Mouse (Mus musculus): Measurements from ENCODE around the gene Sdk1.

The Sdk1 gene

DNA sequence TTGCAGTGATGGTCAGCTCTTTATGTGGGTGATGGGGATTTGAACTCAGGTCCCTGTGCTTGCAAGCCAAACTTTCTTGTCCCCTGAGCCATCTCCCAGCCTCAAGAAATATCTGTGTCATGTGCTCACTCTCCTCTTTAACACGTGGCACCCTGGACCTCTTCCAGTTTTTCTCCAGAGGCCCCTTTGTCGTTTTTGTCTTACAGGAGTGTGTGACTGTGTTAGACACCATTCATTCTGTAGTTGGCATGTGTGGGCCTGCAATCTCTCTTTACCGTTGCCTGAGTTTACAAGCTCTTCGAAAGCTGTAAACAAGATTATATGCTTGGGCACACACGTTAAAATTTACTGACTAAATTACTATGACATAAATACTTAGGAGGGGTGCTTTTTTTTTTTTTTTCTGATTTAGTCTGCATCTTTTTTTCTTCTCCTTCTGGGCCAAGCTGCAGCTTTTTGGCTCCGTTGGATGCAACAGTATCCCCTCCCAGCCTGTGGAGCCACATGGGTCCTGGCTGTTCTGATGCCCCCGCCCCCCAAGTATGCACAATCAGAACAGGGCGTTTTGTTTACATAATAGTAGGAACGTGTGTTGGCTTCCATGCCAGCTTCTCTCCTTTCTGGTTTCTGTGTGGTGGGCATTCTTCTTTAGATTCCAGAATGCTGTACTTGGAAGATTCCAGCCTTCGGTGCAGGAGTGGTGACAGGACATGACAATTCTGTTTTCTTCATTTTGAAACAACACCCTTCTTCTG lies 527.6 kb downstream of the Sdk1 start:
- DNase-seq (ENCODE audit: low read depth, low spot score), result no peak

DNA sequence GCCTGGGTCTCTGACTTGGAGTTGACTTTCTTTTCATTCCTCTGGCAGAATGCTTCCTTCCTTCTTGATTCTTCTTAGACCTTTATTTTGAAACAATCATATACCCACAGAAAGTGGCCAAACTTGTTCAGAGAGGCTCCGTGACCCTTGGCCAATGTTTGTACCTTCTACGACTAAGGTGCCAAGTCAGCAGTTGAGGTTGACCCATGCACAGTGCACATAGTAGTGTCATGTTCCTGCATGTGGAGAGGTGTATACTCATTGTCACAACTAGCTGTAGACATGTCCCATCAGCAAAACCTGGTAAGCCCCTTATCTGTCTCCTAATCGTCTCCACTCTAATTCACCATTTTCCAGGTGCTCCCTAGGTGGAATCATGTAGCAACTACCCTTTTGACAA lies 530.2 kb downstream of the Sdk1 start:
- DNase-seq (ENCODE audit: low read depth, low spot score), result no peak

DNA sequence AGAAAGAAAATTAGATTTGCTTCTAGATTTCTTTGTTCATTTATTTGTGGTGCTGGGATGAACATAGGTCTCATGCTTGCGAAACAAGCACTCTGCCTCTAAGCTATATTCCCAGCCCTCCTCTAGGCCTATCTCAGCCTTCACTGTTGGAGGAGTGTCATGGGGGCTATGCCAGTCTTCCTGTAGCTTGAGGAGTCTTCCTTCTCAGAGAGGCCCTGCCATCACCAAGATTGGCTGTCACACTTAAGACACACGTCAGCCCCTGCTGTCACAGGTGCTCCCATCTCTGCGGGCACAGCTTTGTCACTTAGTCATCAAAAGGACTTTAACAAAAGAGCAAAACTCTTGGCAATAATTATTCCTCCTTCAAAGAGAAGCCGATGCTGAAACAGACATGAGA lies 536.9 kb downstream of the Sdk1 start:
- no peak for DNase-seq (ENCODE audit: low read depth, low spot score)

DNA sequence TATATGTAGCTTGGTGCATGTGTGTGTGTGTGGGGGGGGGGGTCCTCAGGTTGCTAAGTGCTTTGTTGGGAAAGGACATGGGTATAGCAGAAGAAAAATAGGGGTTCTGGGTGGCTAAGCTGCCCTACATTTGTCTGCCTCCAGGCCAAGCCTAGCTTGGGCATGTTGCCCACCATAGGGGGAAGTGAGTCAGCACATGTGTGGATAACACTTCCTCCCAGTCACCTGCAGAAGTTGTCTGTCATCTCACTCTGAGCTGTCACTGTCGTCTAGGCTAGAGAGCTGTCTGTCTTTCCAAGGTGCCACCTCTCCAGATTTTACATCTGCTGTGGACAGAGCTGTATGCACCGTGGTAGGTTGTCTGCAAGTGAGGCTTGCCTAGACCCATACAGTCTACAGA lies 539.9 kb downstream of the Sdk1 start:
- DNase-seq (ENCODE audit: low read depth, low spot score), result no peak

DNA sequence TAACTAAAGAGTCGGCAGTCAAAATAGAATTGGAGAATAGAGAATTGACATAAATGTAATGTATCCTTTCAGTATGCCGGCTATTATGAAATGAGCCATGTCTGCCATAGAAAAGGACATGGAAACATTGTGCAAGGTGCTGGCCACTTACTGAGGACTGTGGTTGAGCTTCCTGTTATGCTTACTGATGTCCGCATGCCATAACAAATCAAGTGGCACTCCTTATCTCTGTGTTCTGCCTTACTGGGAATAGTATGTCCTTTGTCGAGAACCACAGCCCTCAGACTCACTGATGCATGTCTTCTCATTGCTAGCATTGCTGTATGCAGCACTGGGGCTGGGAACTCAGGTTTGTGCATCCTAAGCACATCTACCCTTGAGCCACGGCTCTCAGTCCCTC lies 541.0 kb downstream of the Sdk1 start:
- DNase-seq (ENCODE audit: low read depth, low spot score), result no peak

DNA sequence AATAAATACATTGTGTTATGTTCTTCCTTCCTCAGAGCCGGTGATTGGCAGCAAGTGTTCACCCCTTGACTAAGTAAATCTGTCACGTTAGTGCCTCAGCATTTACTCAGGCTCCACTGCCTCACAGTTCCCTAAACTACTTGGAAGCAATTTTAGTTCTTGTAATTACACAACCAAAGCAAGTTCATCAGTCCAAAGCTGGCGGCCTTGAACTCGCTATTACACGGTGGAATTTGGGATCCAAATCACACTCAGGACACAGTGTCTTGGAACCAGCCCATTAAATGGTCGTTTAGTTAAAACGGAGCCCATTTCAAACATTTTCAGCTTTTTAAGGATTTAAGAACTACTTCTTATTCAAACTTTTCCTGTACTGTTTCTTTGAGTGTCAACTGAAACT lies 542.2 kb downstream of the Sdk1 start:
- DNase-seq (ENCODE audit: low read depth, low spot score), result no peak

DNA sequence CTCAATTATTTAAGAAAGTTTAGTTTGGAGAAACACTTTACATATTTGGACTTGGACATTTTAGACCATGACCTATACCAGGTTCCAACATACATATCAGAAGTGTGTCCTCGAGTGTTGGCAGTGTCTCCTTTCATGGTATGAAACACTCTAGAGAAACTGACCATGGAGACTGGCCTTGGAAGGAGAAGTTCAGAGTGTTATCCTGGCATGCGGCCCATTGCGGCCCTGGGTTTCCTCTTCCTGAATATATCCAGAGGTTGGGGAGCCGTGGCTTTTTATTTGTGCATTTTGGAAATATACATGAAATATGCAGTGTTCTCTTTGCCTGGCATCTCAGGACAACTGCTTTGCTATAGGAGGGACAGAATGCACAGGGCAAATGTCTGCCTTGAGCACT lies 552.6 kb downstream of the Sdk1 start:
- no peak for DNase-seq (ENCODE audit: low read depth, low spot score)

DNA sequence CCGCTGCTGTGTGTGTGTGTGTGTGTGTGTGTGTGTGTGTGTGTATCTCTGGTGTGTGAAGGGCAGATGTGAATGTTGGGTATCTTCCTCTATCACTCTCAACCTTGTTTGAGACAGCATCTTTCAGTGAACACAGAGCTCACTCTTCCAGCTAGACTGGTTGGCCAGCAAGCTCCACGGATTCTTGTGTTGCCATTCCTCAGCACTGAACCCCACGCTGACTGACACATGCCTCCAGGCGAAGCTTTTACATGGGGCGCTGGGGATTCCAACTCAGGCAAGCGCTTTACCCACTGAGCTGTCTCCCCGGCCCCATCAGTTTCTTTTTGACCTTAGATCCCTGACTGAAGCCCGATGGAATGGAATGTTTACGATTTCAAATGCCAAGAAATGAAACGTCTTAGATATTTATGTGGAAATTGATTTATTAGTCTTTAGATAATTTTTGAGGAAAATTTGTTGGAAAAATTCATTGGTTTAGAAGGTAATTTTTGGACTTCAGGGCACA lies 582.6 kb downstream of the Sdk1 start:
- peak; percentile 9 for DNase-seq (ENCODE audit: low read depth, low spot score)

DNA sequence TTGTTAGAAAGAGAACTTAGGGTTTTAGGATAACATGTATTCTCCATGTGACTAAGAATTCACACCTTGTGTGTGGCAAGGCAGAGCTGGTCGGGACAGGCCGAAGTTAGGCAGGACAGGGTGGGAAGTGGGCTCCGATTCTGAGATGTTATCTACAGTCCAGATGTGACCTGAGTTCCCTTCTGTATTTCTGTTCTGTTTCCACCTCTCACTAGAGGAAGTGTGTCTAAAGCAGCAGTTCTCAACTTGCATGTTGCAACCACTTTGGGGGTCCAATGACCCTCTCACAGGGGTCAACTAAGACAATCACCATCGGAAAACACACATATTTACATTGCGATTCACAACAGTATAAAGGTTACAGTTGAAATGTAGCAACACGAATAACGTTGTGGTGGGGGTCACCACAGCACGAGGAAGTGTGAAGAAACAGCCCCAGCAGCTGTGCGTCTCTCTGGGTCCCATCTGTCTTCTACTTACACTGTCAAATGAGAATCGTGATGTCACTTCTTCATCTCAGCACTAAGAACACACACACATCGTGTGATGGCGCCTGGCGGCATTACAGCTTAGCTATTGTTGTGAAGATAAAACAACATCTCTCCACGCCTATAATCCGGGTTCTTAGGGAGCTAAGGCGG lies 583.6 kb downstream of the Sdk1 start:
- DNase-seq (ENCODE audit: low read depth, low spot score), result no peak

DNA sequence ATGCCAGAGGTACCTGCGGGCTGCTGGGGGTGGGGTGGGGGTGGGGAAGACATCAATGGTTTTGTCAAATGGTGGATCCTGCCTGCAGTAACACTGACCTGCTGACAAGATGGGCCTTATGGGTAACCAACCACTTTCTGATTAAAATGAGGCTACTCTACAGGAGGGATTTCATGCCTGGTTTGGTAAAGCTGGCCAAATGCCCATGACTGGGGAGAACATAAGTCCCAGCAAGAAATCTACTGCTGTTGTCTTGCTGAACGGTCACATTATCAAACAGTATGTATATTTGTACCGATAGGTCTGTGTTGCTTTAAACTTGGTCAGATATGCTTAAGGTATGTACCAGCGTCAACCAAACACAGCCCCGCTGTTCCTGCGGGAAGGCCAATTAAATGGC lies 594.3 kb downstream of the Sdk1 start:
- DNase-seq (ENCODE audit: low read depth, low spot score), result no peak

DNA sequence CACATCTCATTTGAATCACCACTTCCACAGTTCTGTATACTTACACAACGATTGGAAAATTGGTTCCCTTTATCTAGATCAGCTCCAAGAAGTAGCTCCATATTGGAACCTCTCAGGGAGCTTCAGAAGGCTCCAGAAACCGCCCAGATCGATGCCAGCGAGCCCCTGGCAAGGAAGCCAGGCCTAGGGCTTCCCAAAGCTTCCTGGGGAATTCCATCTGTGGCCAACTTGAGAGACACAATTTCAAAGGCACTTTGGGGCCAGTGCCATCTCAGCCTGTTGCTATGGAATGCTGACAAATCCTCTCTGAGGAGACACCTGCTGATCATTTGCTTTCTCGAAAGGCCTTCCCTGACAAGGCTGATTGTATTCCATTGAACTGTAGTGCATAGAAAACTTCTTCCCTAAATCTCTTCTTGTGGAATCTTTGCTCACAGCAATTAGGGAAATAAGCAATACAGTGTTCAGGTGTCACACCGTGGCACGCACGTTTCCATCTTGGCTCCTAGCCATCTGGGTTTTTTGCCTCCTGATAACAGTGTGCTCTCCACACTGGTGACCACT lies 595.7 kb downstream of the Sdk1 start:
- DNase-seq (ENCODE audit: low read depth, low spot score), result no peak

DNA sequence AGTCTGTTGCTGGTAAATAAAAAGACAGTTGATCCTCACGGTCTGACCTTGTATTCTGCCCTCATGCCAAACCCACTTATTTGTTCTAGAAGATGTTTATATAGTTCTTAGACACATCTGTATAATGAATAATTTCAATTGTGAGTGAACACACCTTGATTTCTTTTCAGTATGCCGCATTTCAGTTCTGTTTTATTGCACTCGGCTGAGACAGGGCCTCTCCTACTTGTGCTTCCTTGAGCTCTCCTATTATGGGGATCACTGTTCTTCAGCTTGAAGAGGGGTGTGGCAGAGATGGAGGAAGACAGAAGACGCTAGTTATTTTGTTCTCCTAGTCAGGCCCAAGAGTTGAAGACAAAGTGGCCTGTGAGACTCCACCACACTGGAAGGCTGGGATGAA lies 603.4 kb downstream of the Sdk1 start:
- DNase-seq (ENCODE audit: low read depth, low spot score), result no peak

DNA sequence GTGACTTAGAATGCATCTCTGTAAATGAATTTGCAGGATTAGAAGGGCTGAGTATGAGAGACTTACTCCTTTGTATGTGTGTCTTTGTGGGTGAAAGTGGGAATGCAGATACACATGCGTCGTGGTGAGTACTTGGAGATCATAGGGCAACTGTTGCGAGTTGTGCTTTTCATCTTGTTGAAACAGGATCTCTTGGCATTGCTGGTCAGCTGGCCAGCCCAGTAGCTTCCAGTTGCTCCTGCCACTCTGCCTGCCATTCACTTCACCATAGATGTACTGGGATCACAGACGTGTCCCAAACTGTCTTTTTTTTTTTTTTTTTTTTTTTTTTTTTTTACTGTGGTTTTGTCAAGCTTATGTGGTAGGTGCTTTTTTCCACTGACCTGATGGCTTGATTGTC lies 606.4 kb downstream of the Sdk1 start:
- DNase-seq (ENCODE audit: low read depth, low spot score), result no peak

DNA sequence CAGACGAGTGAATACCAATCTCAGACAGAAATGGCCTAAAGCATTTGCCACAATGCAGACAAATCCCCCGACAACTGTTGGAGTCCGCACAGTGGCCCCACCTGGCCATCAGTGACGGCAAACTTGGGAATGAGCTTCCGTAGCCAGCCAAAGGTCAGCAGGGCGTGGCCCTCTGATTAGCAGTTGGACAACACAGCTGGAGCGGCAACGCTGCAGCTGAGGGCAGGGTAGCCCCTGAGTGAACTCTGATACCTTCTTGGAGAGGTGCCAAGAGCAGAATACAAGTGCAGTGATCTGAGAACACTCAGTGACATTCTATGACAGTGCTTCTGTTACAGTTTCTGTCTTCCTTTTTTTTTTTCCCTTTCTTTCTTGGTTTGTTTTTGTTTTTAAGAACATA lies 610.9 kb downstream of the Sdk1 start:
- no peak for DNase-seq (ENCODE audit: low read depth, low spot score)

DNA sequence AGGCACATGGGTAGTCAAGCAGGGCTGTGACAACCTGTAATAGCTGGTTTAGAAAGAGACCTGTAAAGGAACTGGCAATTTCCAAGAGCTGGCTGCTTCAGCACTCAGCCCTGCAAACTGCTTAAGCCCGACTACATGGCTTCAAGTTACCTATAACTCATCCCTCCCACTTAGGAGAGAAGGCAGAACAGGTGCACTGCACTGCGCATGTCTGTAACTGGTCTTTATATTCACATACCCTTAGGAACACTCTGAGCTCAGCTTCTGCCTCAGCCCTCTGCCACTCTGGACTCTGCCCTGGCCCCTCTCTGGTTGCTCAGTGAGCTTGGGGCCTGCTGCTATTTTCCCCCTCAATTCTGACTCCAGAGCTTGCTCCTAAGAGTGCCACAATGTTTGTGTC lies 615.2 kb downstream of the Sdk1 start:
- DNase-seq (ENCODE audit: low read depth, low spot score), result no peak

DNA sequence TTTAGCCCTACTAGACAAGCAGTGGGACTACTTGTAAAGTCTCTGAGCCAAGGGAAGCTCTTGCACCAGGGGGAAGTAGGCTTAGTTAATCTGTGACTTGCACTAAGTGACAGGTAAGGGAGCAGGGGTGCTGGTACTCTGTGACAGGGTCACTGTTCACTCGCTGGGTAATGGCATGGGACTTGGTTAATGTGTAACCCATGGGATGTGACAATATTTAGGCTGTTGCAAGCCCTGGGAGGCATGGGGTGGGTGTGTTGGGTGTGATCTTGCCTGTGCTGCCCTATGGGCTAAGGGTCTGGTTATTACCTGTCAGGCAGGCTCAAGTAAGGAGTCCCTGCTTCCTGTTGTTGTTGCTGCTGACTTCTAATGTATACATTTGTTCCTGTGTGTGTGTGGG lies 616.5 kb downstream of the Sdk1 start:
- no peak for DNase-seq (ENCODE audit: low read depth, low spot score)

DNA sequence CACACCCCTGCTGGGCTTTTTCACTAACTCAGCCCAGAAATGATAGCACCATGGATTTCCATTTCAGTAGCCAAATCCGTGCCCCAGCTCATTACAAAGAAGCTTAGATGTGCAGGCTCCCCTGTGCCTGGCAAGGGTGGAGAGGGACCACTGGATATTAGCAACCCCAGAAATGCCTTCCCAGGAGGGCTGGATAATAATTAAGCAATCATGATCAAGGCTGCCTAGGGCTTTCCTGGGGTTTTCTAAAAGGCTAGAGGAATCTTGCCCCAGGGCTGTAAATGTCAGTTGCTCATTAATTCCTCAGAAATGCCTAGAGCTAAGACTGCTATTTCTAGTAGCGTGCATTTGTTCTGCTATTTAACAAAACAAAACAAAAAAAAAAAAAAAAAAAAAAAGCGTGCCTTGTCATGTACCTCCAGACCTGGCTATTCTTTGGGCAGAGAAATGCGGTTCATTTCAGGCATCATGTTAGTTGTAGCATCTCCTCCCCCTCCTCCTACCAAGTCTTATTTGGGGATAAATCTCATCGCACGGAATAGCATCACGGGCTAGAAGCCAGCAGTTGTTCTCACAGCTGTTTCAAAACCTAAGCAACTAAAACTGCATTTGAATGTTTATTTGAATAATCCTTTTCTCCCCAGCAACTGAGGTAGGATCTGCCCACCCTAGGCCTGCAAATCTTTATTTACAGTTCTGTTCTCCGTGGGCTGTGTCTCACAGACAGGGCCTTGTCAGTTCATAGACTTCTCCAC lies 617.3 kb downstream of the Sdk1 start:
- DNase-seq (ENCODE audit: low read depth, low spot score), result no peak

DNA sequence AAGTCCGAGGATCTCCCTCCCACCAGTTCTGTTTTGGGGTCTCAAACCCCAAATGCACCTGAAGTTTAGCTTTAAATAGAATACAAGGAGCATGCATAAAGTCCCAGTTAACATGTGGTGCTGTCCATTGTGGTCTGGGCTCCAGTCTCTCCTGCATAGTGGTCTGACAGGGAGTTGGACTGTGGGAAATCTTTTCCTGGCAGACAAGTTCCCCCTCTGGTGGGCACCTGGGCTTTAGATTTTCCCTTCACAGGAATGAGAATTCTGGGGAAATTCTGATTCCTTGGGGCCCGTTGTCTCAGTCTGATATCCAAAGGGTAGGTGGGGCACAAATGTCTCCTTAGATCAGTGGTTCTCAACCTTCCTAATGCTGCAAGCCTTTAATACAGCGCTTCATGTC lies 624.8 kb downstream of the Sdk1 start:
- no peak for DNase-seq (ENCODE audit: low read depth, low spot score)

DNA sequence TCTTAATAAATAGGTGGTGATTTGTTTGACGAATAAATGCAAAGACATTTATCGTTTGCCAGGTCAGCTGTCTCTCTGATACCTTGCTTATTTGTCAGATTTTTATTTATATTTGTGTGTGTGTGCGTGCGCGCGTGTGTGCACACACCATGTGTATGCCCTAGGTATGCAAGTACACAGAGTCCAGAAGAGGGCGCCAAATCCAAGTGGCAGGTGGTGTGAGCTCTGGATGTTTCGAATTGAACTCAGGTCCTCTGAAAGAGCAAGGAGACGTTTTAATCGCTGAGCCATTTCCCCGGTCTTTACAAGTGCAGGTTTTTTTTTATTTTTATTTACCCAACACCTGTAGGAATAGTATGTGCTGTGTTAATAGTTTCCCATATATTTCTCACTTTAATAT lies 632.5 kb downstream of the Sdk1 start:
- DNase-seq (ENCODE audit: low read depth, low spot score), result no peak

DNA sequence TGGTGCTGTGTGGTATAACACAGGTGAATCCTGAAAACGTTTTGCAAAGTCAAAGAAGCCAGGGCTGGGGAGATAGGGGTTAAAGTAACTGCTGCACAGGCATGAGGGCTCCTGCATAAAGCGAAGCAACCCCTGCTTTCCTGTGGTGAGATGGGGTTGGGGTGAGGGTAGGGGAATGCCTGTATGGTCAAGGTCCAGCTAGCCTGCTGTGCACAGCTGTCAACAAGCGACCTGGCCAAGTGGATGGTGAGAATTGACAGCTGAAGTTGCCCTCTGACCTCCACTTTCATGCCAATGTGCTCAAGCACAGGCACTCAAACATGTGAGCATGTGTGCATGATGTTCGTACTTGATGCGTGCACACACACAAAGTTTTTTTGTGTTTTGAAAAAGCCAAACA lies 639.4 kb downstream of the Sdk1 start:
- no peak for DNase-seq (ENCODE audit: low read depth, low spot score)

DNA sequence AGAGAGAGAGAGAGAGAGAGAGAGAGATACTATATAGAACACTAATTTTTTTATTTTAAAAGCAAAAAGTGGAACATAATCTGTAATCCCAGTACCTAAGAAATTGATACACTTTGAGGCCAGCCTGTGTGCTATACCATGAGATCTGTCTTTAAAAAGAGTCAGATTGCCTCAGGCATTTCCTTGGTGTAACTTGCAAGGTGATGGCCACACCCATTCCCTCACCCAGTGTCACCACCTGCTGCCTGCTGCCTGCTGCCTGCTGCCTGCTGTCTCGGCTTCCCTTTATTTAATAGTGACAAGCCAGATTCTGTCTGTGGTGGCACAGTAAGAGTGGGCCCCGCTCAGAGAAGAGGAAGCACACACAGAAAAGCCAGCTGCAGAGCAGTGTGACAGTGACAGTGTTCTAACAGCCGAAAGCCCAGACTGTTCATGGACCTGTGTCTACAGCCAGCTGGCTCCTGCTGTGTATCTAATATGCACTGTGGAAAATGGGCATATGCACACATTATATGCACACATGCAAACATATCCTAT lies 642.9 kb downstream of the Sdk1 start:
- no peak for DNase-seq (ENCODE audit: low read depth, low spot score)

DNA sequence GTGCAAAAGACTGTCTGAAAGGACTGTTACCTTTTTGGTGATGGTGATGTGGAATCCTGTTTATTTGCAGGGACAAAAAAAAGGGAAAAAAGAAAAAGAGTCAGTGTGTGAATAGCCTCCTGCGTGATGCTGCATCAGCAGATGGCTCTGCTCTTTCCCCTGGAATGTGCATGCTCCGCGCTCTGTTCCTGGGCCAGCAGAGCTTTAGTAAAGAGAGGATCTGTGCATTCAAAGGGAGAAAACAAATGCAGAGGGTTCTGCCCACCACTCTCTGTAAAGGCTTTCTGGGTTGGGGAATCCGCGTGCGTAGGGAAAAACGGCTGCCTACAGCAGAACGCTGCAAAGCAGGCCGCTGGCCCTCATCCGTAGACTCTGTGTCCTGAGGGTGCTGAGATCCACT lies 644.7 kb downstream of the Sdk1 start:
- DNase-seq (ENCODE audit: low read depth, low spot score), result no peak
